Mouse (Mus musculus): ENCODE measurements around the gene Mobp. TPM values are rescaled to one million over a fixed set of nuclear protein-coding genes. Genes with fewer than 3 reads are reported as not detected.
A peak's percentile ranks its signal among the peaks of the same experiment; 100 is the strongest.

The Mobp gene
- polyA plus RNA-seq, 1 experiment from 2014 or later, result not detected

- H3K4me1 ChIP-seq (replicated peaks; ENCODE audit: control insufficient read depth, insufficient read depth, low read length), result no peaks in the 10 kb centered on the region
- no peak overlapping the region for H3K27ac ChIP-seq (ENCODE audit: low read depth)
- peaks cover 2% of the 10 kb centered on the region; the same call in 1 of the 2 replicates for H3K27me3 ChIP-seq (replicated peaks; ENCODE audit: control insufficient read depth, insufficient read depth, low read length)
- H3K4me2 ChIP-seq (ENCODE audit: low read length), result peak overlapping the region; percentile 45
- WGBS, result 44% methylated on average over 13 of the region's 13 CpGs
- ATAC-seq (replicated peaks; ENCODE audit: low FRiP score, low TSS enrichment, low read depth) (peak; percentile 51; the same call in 1 of the 2 replicates), DNase-seq (ENCODE audit: low spot score) (peak; percentile 61)
- H3K9ac ChIP-seq (ENCODE audit: low read length), result peak overlapping the region; percentile 27; the same call in 1 of the 2 replicates
- H3K4me3 ChIP-seq (ENCODE audit: low read depth, low read length), result peak overlapping the region; percentile 31; the same call in 1 of the 2 replicates
- no peaks in the 10 kb centered on the region for H3K36me3 ChIP-seq (ENCODE audit: control insufficient read depth, insufficient read depth, low read length)
- H3K9me3 ChIP-seq (ENCODE audit: control insufficient read depth, low read length), result no peaks in the 10 kb centered on the region
Measured at GRCm38 (mm10) chr9:120190891-120191290, 41.4 kb downstream of the Mobp start.

GRCm38 (mm10) chr9:120191362-120192098 is 42.0 kb downstream of the Mobp start:
- peak overlapping the region; percentile 45 for H3K4me2 ChIP-seq (ENCODE audit: low read length)
- ATAC-seq (replicated peaks; ENCODE audit: low FRiP score, low TSS enrichment, low read depth) (peak; percentile 82), DNase-seq (ENCODE audit: low spot score) (peak; percentile 97)
- peak overlapping the region; percentile 27; the same call in 1 of the 2 replicates for H3K9ac ChIP-seq (ENCODE audit: low read length)
- H3K4me3 ChIP-seq (ENCODE audit: low read depth, low read length), result peak overlapping the region; percentile 31
- H3K4me1 ChIP-seq (replicated peaks; ENCODE audit: control insufficient read depth, insufficient read depth, low read length), result no peaks in the 10 kb centered on the region
- 27% methylated on average over 21 of the region's 21 CpGs for WGBS
- H3K36me3 ChIP-seq (ENCODE audit: control insufficient read depth, insufficient read depth, low read length), result no peaks in the 10 kb centered on the region
- no peak overlapping the region for H3K27ac ChIP-seq (ENCODE audit: low read depth)
- peaks cover 2% of the 10 kb centered on the region; the same call in 1 of the 2 replicates for H3K27me3 ChIP-seq (replicated peaks; ENCODE audit: control insufficient read depth, insufficient read depth, low read length)
- H3K9me3 ChIP-seq (ENCODE audit: control insufficient read depth, low read length), result no peaks in the 10 kb centered on the region

- no peak for DNase-seq (ENCODE audit: low spot score)
- H3K4me2 ChIP-seq (ENCODE audit: low read length), result no peak overlapping the region
- no peaks in the 10 kb centered on the region for H3K4me1 ChIP-seq (replicated peaks; ENCODE audit: control insufficient read depth, insufficient read depth, low read length)
- WGBS, result 83% methylated on average over 7 of the region's 7 CpGs
- H3K36me3 ChIP-seq (ENCODE audit: control insufficient read depth, insufficient read depth, low read length), result no peaks in the 10 kb centered on the region
- no peak overlapping the region for H3K4me3 ChIP-seq (ENCODE audit: low read depth, low read length)
- no peak for ATAC-seq (replicated peaks; ENCODE audit: low FRiP score, low TSS enrichment, low read depth)
- no peak overlapping the region for H3K27ac ChIP-seq (ENCODE audit: low read depth)
- no peak overlapping the region for H3K9ac ChIP-seq (ENCODE audit: low read length)
- peaks cover 2% of the 10 kb centered on the region; the same call in 1 of the 2 replicates for H3K27me3 ChIP-seq (replicated peaks; ENCODE audit: control insufficient read depth, insufficient read depth, low read length)
- H3K9me3 ChIP-seq (ENCODE audit: control insufficient read depth, low read length), result no peaks in the 10 kb centered on the region
Measured at GRCm38 (mm10) chr9:120192742-120193141, 43.2 kb downstream of the Mobp start.

GRCm38 (mm10) chr9:120200873-120201272 is 51.4 kb downstream of the Mobp start:
- no peak overlapping the region for H3K9ac ChIP-seq (ENCODE audit: low read length)
- ATAC-seq (replicated peaks; ENCODE audit: low FRiP score, low TSS enrichment, low read depth) (no peak), DNase-seq (ENCODE audit: low spot score) (no peak)
- no peaks in the 10 kb centered on the region for H3K27me3 ChIP-seq (replicated peaks; ENCODE audit: control insufficient read depth, insufficient read depth, low read length)
- H3K9me3 ChIP-seq (ENCODE audit: control insufficient read depth, low read length), result no peaks in the 10 kb centered on the region
- H3K4me2 ChIP-seq (ENCODE audit: low read length), result no peak overlapping the region
- H3K27ac ChIP-seq (ENCODE audit: low read depth), result no peak overlapping the region
- no peaks in the 10 kb centered on the region for H3K36me3 ChIP-seq (ENCODE audit: control insufficient read depth, insufficient read depth, low read length)
- H3K4me1 ChIP-seq (replicated peaks; ENCODE audit: control insufficient read depth, insufficient read depth, low read length), result no peaks in the 10 kb centered on the region
- H3K4me3 ChIP-seq (ENCODE audit: low read depth, low read length), result no peak overlapping the region
- whole genome bisulfite sequencing, result 50% methylated on average over 4 of the region's 4 CpGs

GRCm38 (mm10) chr9:120201743-120202142 is 52.2 kb downstream of the Mobp start:
- WGBS, result 80% methylated on average over 7 of the region's 7 CpGs
- no peak overlapping the region for H3K9ac ChIP-seq (ENCODE audit: low read length)
- ATAC-seq (replicated peaks; ENCODE audit: low FRiP score, low TSS enrichment, low read depth), result no peak
- no peaks in the 10 kb centered on the region for H3K27me3 ChIP-seq (replicated peaks; ENCODE audit: control insufficient read depth, insufficient read depth, low read length)
- H3K4me3 ChIP-seq (ENCODE audit: low read depth, low read length), result no peak overlapping the region
- no peaks in the 10 kb centered on the region for H3K9me3 ChIP-seq (ENCODE audit: control insufficient read depth, low read length)
- no peak for DNase-seq (ENCODE audit: low spot score)
- no peaks in the 10 kb centered on the region for H3K4me1 ChIP-seq (replicated peaks; ENCODE audit: control insufficient read depth, insufficient read depth, low read length)
- no peaks in the 10 kb centered on the region for H3K36me3 ChIP-seq (ENCODE audit: control insufficient read depth, insufficient read depth, low read length)
- no peak overlapping the region for H3K4me2 ChIP-seq (ENCODE audit: low read length)
- H3K27ac ChIP-seq (ENCODE audit: low read depth), result no peak overlapping the region

- no peak for DNase-seq (ENCODE audit: low spot score)
- Histone ChIP-seq H3K4me1 (replicated peaks; ENCODE audit: control insufficient read depth, insufficient read depth, low read length) (no peaks in the 10 kb centered on the region), H3K9me3 (ENCODE audit: control insufficient read depth, low read length) (no peaks in the 10 kb centered on the region)
Measured at GRCm38 (mm10) chr9:120202683-120203082, 53.2 kb downstream of the Mobp start.

GRCm38 (mm10) chr9:120203936-120204335 is 54.4 kb downstream of the Mobp start:
- no peaks in the 10 kb centered on the region for H3K9me3 ChIP-seq (ENCODE audit: control insufficient read depth, low read length)
- no peaks in the 10 kb centered on the region for H3K36me3 ChIP-seq (ENCODE audit: control insufficient read depth, insufficient read depth, low read length)
- no peak overlapping the region for H3K4me2 ChIP-seq (ENCODE audit: low read length)
- H3K4me3 ChIP-seq (ENCODE audit: low read depth, low read length), result no peak overlapping the region
- H3K27me3 ChIP-seq (replicated peaks; ENCODE audit: control insufficient read depth, insufficient read depth, low read length), result no peaks in the 10 kb centered on the region
- 78% methylated on average over 10 of the region's 10 CpGs for WGBS
- H3K4me1 ChIP-seq (replicated peaks; ENCODE audit: control insufficient read depth, insufficient read depth, low read length), result no peaks in the 10 kb centered on the region
- DNase-seq (ENCODE audit: low spot score), result no peak
- H3K9ac ChIP-seq (ENCODE audit: low read length), result no peak overlapping the region
- H3K27ac ChIP-seq (ENCODE audit: low read depth), result no peak overlapping the region
- no peak for ATAC-seq (replicated peaks; ENCODE audit: low FRiP score, low TSS enrichment, low read depth)

More at GRCm38 (mm10) chr9:120202683-120203082, 53.2 kb downstream of the Mobp start:
- H3K4me2 ChIP-seq (ENCODE audit: low read length), result no peak overlapping the region
- no peak overlapping the region for H3K4me3 ChIP-seq (ENCODE audit: low read depth, low read length)
- no peaks in the 10 kb centered on the region for H3K27me3 ChIP-seq (replicated peaks; ENCODE audit: control insufficient read depth, insufficient read depth, low read length)
- no peak for ATAC-seq (replicated peaks; ENCODE audit: low FRiP score, low TSS enrichment, low read depth)
- no peak overlapping the region for H3K27ac ChIP-seq (ENCODE audit: low read depth)
- no peak overlapping the region for H3K9ac ChIP-seq (ENCODE audit: low read length)
- WGBS, result 35% methylated on average over 12 of the region's 12 CpGs
- H3K36me3 ChIP-seq (ENCODE audit: control insufficient read depth, insufficient read depth, low read length), result no peaks in the 10 kb centered on the region

- WGBS, result 59% methylated on average over 17 of the region's 17 CpGs
- DNase-seq (ENCODE audit: low spot score), result no peak
- ATAC-seq (replicated peaks; ENCODE audit: low FRiP score, low TSS enrichment, low read depth), result no peak
Measured at GRCm38 (mm10) chr9:120206897-120207296, 57.4 kb downstream of the Mobp start.

GRCm38 (mm10) chr9:120210068-120210467 is 60.6 kb downstream of the Mobp start:
- no peak overlapping the region for H3K27ac ChIP-seq (ENCODE audit: low read depth)
- no peaks in the 10 kb centered on the region for H3K9me3 ChIP-seq (ENCODE audit: control insufficient read depth, low read length)
- no peaks in the 10 kb centered on the region for H3K4me1 ChIP-seq (replicated peaks; ENCODE audit: control insufficient read depth, insufficient read depth, low read length)
- no peak for ATAC-seq (replicated peaks; ENCODE audit: low FRiP score, low TSS enrichment, low read depth)
- no peak overlapping the region for H3K4me3 ChIP-seq (ENCODE audit: low read depth, low read length)
- H3K9ac ChIP-seq (ENCODE audit: low read length), result no peak overlapping the region
- no peaks in the 10 kb centered on the region for H3K36me3 ChIP-seq (ENCODE audit: control insufficient read depth, insufficient read depth, low read length)
- peak; percentile 62 for DNase-seq (ENCODE audit: low spot score)
- no peaks in the 10 kb centered on the region for H3K27me3 ChIP-seq (replicated peaks; ENCODE audit: control insufficient read depth, insufficient read depth, low read length)
- no peak overlapping the region for H3K4me2 ChIP-seq (ENCODE audit: low read length)
- 75% methylated on average over 4 of the region's 4 CpGs for WGBS

More at GRCm38 (mm10) chr9:120206897-120207296, 57.4 kb downstream of the Mobp start:
- Histone ChIP-seq H3K27me3 (replicated peaks; ENCODE audit: control insufficient read depth, insufficient read depth, low read length) (no peaks in the 10 kb centered on the region), H3K4me2 (ENCODE audit: low read length) (no peak overlapping the region), H3K9me3 (ENCODE audit: control insufficient read depth, low read length) (no peaks in the 10 kb centered on the region), H3K4me1 (replicated peaks; ENCODE audit: control insufficient read depth, insufficient read depth, low read length) (no peaks in the 10 kb centered on the region), H3K9ac (ENCODE audit: low read length) (no peak overlapping the region), H3K4me3 (ENCODE audit: low read depth, low read length) (no peak overlapping the region), H3K36me3 (ENCODE audit: control insufficient read depth, insufficient read depth, low read length) (no peaks in the 10 kb centered on the region), H3K27ac (ENCODE audit: low read depth) (no peak overlapping the region)

All from intestine, embryonic 14.5 days (tissue).